Mouse (Mus musculus) lung, postnatal 0 days (tissue): ENCODE results near the gene Cnnm1. TPM values are rescaled to one million over a fixed set of nuclear protein-coding genes. Genes with fewer than 3 reads are reported as not detected.

Experiments used
- ATAC-seq: fragments of 200-750 bp; cut with Nextera tagmentation; 2 replicates; pipeline ENCODE4 v1.8.0; 2017; ENCODE audit warnings: moderate library complexity
- DNase-seq: peaks from one replicate; pipeline ENCODE4 v3.0.0-alpha.2; 2016; ENCODE audit warnings: low spot score
- H3K27ac ChIP-seq: fragments of 300-500 bp; sonication (generic); 2 replicates; pipeline ENCODE4 v1.5.1; 2014; ENCODE audit warnings: antibody characterized with exemption, mild to moderate bottlenecking, low read length, mixed read lengths
- H3K27me3 ChIP-seq: fragments of 300-500 bp; sonication (generic); replicated peaks from 2 replicates; pipeline ENCODE4 v1.6.1; 2014; ENCODE audit warnings: low read length, mixed read lengths; ENCODE audit not compliant: insufficient read depth
- H3K36me3 ChIP-seq: fragments of 300-500 bp; sonication (generic); 2 replicates; pipeline ENCODE4 v1.6.1; 2014; ENCODE audit warnings: low read length, mixed read lengths; ENCODE audit not compliant: insufficient read depth
- H3K4me1 ChIP-seq: fragments of 300-500 bp; sonication (generic); 2 replicates; pipeline ENCODE4 v1.6.1; 2014; ENCODE audit warnings: antibody characterized with exemption, low read depth, low read length, mixed read lengths; ENCODE audit not compliant: insufficient read depth
- H3K4me2 ChIP-seq: fragments of 300-500 bp; sonication (generic); replicated peaks from 2 replicates; pipeline ENCODE4 v1.6.1; 2014; ENCODE audit warnings: low read depth, mild to moderate bottlenecking, low read length, moderate library complexity, mixed read lengths
- H3K4me3 ChIP-seq: fragments of 300-500 bp; sonication (generic); 2 replicates; pipeline ENCODE4 v1.5.1; 2014; ENCODE audit warnings: low read depth, low read length
- H3K9ac ChIP-seq: fragments of 300-500 bp; sonication (generic); replicated peaks from 2 replicates; pipeline ENCODE4 v1.6.1; 2014; ENCODE audit warnings: low read depth, mild to moderate bottlenecking
- H3K9me3 ChIP-seq: fragments of 300-500 bp; sonication (generic); 2 replicates; pipeline ENCODE4 v1.6.1; 2016; ENCODE audit warnings: low read length, mixed read lengths
- CTCF ChIP-seq: IDR thresholded peaks from 2 replicates; pipeline ENCODE4 v1.5.1; 2016; ENCODE audit warnings: antibody characterized with exemption, mild to moderate bottlenecking
- EP300 ChIP-seq: IDR thresholded peaks from 2 replicates; pipeline ENCODE4 v1.6.1; 2016; ENCODE audit warnings: antibody characterized with exemption, mild to moderate bottlenecking, control low read depth
- WGBS: fragments of 180-500 bp; shearing (Covaris S2); extraction: QIAGEN DNeasy Blood & Tissue Kit; methylation state at CpG from one replicate; pipeline ENCODE4 v1.1.7; 2014; 5-methylcytosine and 5-hydroxymethylcytosine counted together
- polyA plus RNA-seq: library from polyadenylated mRNA; unstranded; fragments of >200 nt; fragmentation: Nextera tagmentation; extraction: Ambion mirVana; gene quantifications from 2 replicates; pipeline ENCODE4 v1.2.1, GENCODE M21; 2015

Cnnm1 gene
- polyA plus RNA-seq, 1 experiment from 2014 or later: 0.25 TPM

DNA sequence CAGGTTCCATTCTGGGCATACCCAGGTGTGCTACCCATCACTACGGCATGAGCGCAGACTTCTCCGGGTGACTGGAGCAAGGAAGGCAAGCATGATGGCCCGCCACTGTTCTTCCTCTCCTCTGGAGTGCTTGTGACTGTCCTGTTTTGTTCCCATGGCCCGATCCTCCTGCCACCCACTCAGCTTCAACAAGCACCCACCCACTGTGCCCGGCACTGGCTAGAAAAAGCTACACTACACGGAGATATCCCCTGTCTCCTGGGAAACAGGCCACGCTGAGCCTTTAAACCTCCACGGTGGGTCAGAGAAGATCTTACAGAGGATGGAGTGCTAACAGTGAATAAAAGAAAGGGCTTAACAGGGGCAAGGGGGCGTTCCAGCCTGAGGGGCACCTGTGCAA is 79.0 kb downstream of the Cnnm1 start:
- Histone ChIP-seq H3K9ac (no peak overlapping the region), H3K4me2 (no peak overlapping the region), H3K27me3 (no peaks in the 10 kb centered on the region), H3K4me3 (no peak overlapping the region), H3K4me1 (peaks cover 6% of the 10 kb centered on the region; the same call in 1 of the 2 replicates), H3K36me3 (no peaks in the 10 kb centered on the region), H3K27ac (no peak overlapping the region), H3K9me3 (no peaks in the 10 kb centered on the region)
- ATAC-seq (no peak), DNase-seq (no peak)
- 88% methylated on average over 10 of the region's 10 CpGs for WGBS
- no peak for TF ChIP-seq EP300
- TF ChIP-seq CTCF: no peak

- TF ChIP-seq CTCF (no peak), EP300 (no peak)
- DNase-seq (peak; percentile 51), ATAC-seq (no peak)
- Histone ChIP-seq H3K36me3 (no peaks in the 10 kb centered on the region), H3K9me3 (no peaks in the 10 kb centered on the region), H3K9ac (no peak overlapping the region), H3K27ac (no peak overlapping the region), H3K27me3 (no peaks in the 10 kb centered on the region), H3K4me3 (no peak overlapping the region), H3K4me2 (no peak overlapping the region), H3K4me1 (peaks cover 11% of the 10 kb centered on the region; the same call in 1 of the 2 replicates)
- 24% methylated on average over 8 of the region's 10 CpGs for WGBS
Measured at GRCm38 (mm10) chr19:43520402-43520801, 80.2 kb downstream of the Cnnm1 start.

- Histone ChIP-seq H3K27me3 (no peaks in the 10 kb centered on the region), H3K27ac (no peak overlapping the region), H3K4me1 (peaks cover 11% of the 10 kb centered on the region; the same call in 1 of the 2 replicates), H3K9me3 (no peaks in the 10 kb centered on the region), H3K4me2 (no peak overlapping the region), H3K4me3 (no peak overlapping the region), H3K36me3 (no peaks in the 10 kb centered on the region), H3K9ac (no peak overlapping the region)
- WGBS: 57% methylated on average over 8 of the region's 8 CpGs
- DNase-seq: no peak
- TF ChIP-seq CTCF (no peak), EP300 (no peak)
- ATAC-seq: no peak
Measured at GRCm38 (mm10) chr19:43521362-43521761, 81.1 kb downstream of the Cnnm1 start.

- no peak for TF ChIP-seq EP300
- TF ChIP-seq CTCF: no peak
- H3K9ac ChIP-seq: no peak overlapping the region
Measured at GRCm38 (mm10) chr19:43521996-43522395, 81.8 kb downstream of the Cnnm1 start.

GRCm38 (mm10) chr19:43523551-43523950 is 83.3 kb downstream of the Cnnm1 start:
- H3K4me1 ChIP-seq: peaks cover 11% of the 10 kb centered on the region; the same call in 1 of the 2 replicates
- no peaks in the 10 kb centered on the region for H3K9me3 ChIP-seq
- 0 out of 2 replicates have a peak, but pooled peaks cover 4% of the 10 kb centered on the region for H3K27me3 ChIP-seq
- no peak for TF ChIP-seq CTCF
- no peak for TF ChIP-seq EP300
- H3K9ac ChIP-seq: no peak overlapping the region
- H3K4me3 ChIP-seq: peak overlapping the region; percentile 56
- ATAC-seq (no peak), DNase-seq (peak; percentile 30)
- H3K27ac ChIP-seq: no peak overlapping the region
- WGBS: 4% methylated on average over 12 of the region's 12 CpGs
- no peaks in the 10 kb centered on the region for H3K36me3 ChIP-seq
- peak overlapping the region; percentile 73 for H3K4me2 ChIP-seq

More at GRCm38 (mm10) chr19:43521996-43522395, 81.8 kb downstream of the Cnnm1 start:
- H3K4me3 ChIP-seq: no peak overlapping the region
- no peak overlapping the region for H3K4me2 ChIP-seq
- WGBS: 80% methylated on average over 9 of the region's 9 CpGs
- no peaks in the 10 kb centered on the region for H3K27me3 ChIP-seq
- DNase-seq: no peak
- H3K36me3 ChIP-seq: no peaks in the 10 kb centered on the region
- H3K4me1 ChIP-seq: peaks cover 11% of the 10 kb centered on the region; the same call in 1 of the 2 replicates
- ATAC-seq: no peak
- H3K9me3 ChIP-seq: no peaks in the 10 kb centered on the region
- no peak overlapping the region for H3K27ac ChIP-seq

DNA sequence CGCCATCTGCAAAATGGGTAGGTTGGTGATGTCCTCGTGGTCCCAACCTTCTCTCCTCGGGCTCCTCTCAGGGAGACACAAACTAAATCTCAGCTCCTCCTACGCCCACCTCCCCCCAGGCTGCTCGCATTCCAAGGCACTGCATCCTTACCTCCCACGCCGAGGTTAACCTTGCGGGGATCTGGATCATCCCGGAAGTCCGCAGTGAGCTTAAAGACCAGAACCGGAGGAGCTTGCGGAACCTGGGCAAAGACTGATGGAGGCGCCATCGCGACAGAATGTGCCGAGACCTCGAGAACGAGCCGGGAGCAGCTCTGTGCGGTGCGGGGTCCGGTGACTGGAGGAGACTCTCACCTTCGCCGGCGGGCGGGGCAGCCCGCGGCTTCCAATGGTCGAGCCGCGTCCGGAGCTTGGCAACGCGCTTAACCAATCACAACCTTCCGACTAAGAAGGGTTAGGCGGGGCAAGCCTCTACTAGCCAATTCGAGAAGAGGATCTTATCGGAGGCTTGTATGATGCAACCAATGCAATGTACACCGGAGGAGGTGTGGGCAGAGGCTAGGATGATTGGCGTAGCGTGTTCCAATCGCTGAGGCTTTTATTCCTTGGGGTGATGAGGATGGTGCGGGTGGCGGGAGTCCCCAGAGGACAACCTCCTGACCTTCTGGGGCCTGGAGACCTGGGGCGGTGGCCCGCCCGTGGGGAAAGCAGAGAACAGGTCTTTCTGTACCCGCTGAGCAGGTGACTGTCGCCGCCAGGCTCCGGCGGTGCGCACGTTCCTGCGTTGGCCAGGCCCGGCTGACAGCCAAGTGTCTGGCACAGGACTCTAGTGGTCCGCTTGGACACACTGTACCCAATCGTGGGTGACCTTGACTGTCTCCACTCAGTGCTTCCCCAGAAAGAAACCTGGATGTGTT is 84.2 kb downstream of the Cnnm1 start, which contains the start of gene Got1:
Gene Got1 (minus strand): TSS at position 419 of the 917 bp plus-strand sequence.
- peak; percentile 99 for ATAC-seq
- H3K9me3 ChIP-seq: no peaks in the 10 kb centered on the region
- TF ChIP-seq CTCF (no peak; the same call in 1 of the 2 replicates), EP300 (peak; percentile 75; the same call in 1 of the 2 replicates)
- peak within 1 kb of the TSS; percentile 56 for H3K4me3 ChIP-seq
- WGBS: under 1% methylated on average over 58 of the region's 58 CpGs
- H3K36me3 ChIP-seq: no peaks in the 10 kb centered on the region
- H3K4me1 ChIP-seq: peaks cover 11% of the 10 kb centered on the region; the same call in 1 of the 2 replicates
- no peak within 1 kb of the TSS for H3K27ac ChIP-seq
- peak within 1 kb of the TSS; percentile 73 for H3K4me2 ChIP-seq
- peak; percentile 99 for DNase-seq
- H3K27me3 ChIP-seq: 0 out of 2 replicates have a peak, but pooled peaks cover 4% of the 10 kb centered on the region
- H3K9ac ChIP-seq: peak within 1 kb of the TSS; percentile 12; the same call in 1 of the 2 replicates
